Mouse (Mus musculus) heart, embryonic 13.5 days (tissue): Measurements from ENCODE around the gene Mgll. TPM values are rescaled to one million over a fixed set of nuclear protein-coding genes. Genes with fewer than 3 reads are reported as not detected.

Experiments used
- ATAC-seq: fragments of 200-750 bp; cut with Nextera tagmentation; 2 replicates; pipeline ENCODE4 v1.8.0; 2017; ENCODE audit warnings: moderate TSS enrichment; ENCODE audit not compliant: insufficient number of reproducible peaks, low FRiP score, low TSS enrichment; ENCODE audit errors: extremely low read depth
- H3K27ac ChIP-seq: fragments of 300-500 bp; sonication (generic); replicated peaks from 2 replicates; pipeline ENCODE4 v1.5.1; 2015; ENCODE audit warnings: moderate library complexity, mild to moderate bottlenecking, inconsistent platforms
- H3K27me3 ChIP-seq: fragments of 300-500 bp; sonication (generic); replicated peaks from 2 replicates; pipeline ENCODE4 v1.6.1; 2015; ENCODE audit warnings: mild to moderate bottlenecking, inconsistent platforms
- H3K36me3 ChIP-seq: fragments of 300-500 bp; sonication (generic); 2 replicates; pipeline ENCODE4 v1.6.1; 2015; ENCODE audit warnings: mild to moderate bottlenecking, inconsistent platforms
- H3K4me1 ChIP-seq: fragments of 300-500 bp; sonication (generic); 2 replicates; pipeline ENCODE4 v1.6.1; 2015; ENCODE audit warnings: inconsistent platforms
- H3K4me2 ChIP-seq: fragments of 300-500 bp; sonication (generic); 2 replicates; pipeline ENCODE4 v1.6.1; 2015; ENCODE audit warnings: inconsistent platforms, mild to moderate bottlenecking, moderate library complexity
- H3K4me3 ChIP-seq: fragments of 300-500 bp; sonication (generic); 2 replicates; pipeline ENCODE4 v1.5.1; 2015; ENCODE audit warnings: moderate library complexity, mild to moderate bottlenecking, inconsistent platforms
- H3K9ac ChIP-seq: fragments of 300-500 bp; sonication (generic); 2 replicates; pipeline ENCODE4 v1.6.1; 2015; ENCODE audit warnings: inconsistent platforms, mild to moderate bottlenecking, moderate library complexity
- H3K9me3 ChIP-seq: fragments of 300-500 bp; sonication (generic); 2 replicates; pipeline ENCODE4 v1.6.1; 2016; ENCODE audit warnings: inconsistent platforms
- WGBS: fragments of 180-500 bp; shearing (Covaris S2); methylation state at CpG from one replicate; pipeline ENCODE4 v1.1.7; 2015; ENCODE audit warnings: mixed read lengths; 5-methylcytosine and 5-hydroxymethylcytosine counted together
- polyA plus RNA-seq: library from polyadenylated mRNA; unstranded; fragments of >200 nt; fragmentation: Nextera tagmentation; extraction: Ambion mirVana; gene quantifications from 2 replicates; pipeline ENCODE4 v1.2.1, GENCODE M21; 2015

The Mgll gene
- polyA plus RNA-seq, 1 experiment from 2014 or later, result 13.8 TPM

GRCm38 (mm10) chr6:88762440-88763196 is 38.4 kb downstream of the Mgll start:
- Histone ChIP-seq H3K4me1 (peaks cover 82% of the 10 kb centered on the region), H3K9ac (peak overlapping the region; percentile 40; the same call in 1 of the 2 replicates), H3K9me3 (no peaks in the 10 kb centered on the region), H3K36me3 (no peaks in the 10 kb centered on the region), H3K27ac (peak overlapping the region; percentile 48), H3K4me2 (no peak overlapping the region; the same call in 1 of the 2 replicates), H3K27me3 (no peaks in the 10 kb centered on the region), H3K4me3 (no peak overlapping the region)
- 44% methylated on average over 13 of the region's 13 CpGs for WGBS
- ATAC-seq, result peak; percentile 30; the same call in 1 of the 2 replicates

GRCm38 (mm10) chr6:88763518-88764077 is 39.4 kb downstream of the Mgll start:
- H3K36me3 ChIP-seq, result no peaks in the 10 kb centered on the region
- H3K4me1 ChIP-seq, result peaks cover 75% of the 10 kb centered on the region
- WGBS, result 82% methylated on average over 3 of the region's 3 CpGs
- no peak overlapping the region for H3K27ac ChIP-seq
- H3K4me2 ChIP-seq, result no peak overlapping the region
- ATAC-seq, result no peak
- no peak overlapping the region for H3K9ac ChIP-seq
- H3K9me3 ChIP-seq, result no peaks in the 10 kb centered on the region
- H3K4me3 ChIP-seq, result no peak overlapping the region
- no peaks in the 10 kb centered on the region for H3K27me3 ChIP-seq

- no peak overlapping the region for H3K4me3 ChIP-seq
- 80% methylated on average over 4 of the region's 4 CpGs for whole genome bisulfite sequencing
- no peak for ATAC-seq
- H3K27me3 ChIP-seq, result no peaks in the 10 kb centered on the region
- no peaks in the 10 kb centered on the region for H3K36me3 ChIP-seq
- H3K4me1 ChIP-seq, result peaks cover 69% of the 10 kb centered on the region
- no peaks in the 10 kb centered on the region for H3K9me3 ChIP-seq
- H3K27ac ChIP-seq, result no peak overlapping the region
- H3K9ac ChIP-seq, result no peak overlapping the region
- no peak overlapping the region for H3K4me2 ChIP-seq
These were observed 40.1 kb downstream of the Mgll start for GRCm38 (mm10) chr6:88764281-88764680.

- ATAC-seq, result no peak
- H3K9me3 ChIP-seq, result no peaks in the 10 kb centered on the region
- H3K4me1 ChIP-seq, result peaks cover 40% of the 10 kb centered on the region
- no peaks in the 10 kb centered on the region for H3K27me3 ChIP-seq
- no peak overlapping the region for H3K27ac ChIP-seq
- H3K4me2 ChIP-seq, result no peak overlapping the region
- H3K4me3 ChIP-seq, result no peak overlapping the region
- no peaks in the 10 kb centered on the region for H3K36me3 ChIP-seq
- no peak overlapping the region for H3K9ac ChIP-seq
- 58% methylated on average over 4 of the region's 4 CpGs for WGBS
These were observed 43.5 kb downstream of the Mgll start for GRCm38 (mm10) chr6:88767740-88768139.

GRCm38 (mm10) chr6:88769723-88770122 is 45.5 kb downstream of the Mgll start:
- WGBS, result 65% methylated on average over 6 of the region's 6 CpGs
- ATAC-seq, result no peak
- no peaks in the 10 kb centered on the region for H3K27me3 ChIP-seq
- H3K4me3 ChIP-seq, result no peak overlapping the region
- H3K4me2 ChIP-seq, result no peak overlapping the region
- H3K4me1 ChIP-seq, result peaks cover 31% of the 10 kb centered on the region
- no peak overlapping the region for H3K27ac ChIP-seq
- no peaks in the 10 kb centered on the region for H3K9me3 ChIP-seq
- no peak overlapping the region for H3K9ac ChIP-seq
- no peaks in the 10 kb centered on the region for H3K36me3 ChIP-seq

GRCm38 (mm10) chr6:88770300-88770904 is 46.2 kb downstream of the Mgll start:
- Histone ChIP-seq H3K36me3 (no peaks in the 10 kb centered on the region), H3K9ac (no peak overlapping the region), H3K9me3 (no peaks in the 10 kb centered on the region), H3K4me1 (peaks cover 29% of the 10 kb centered on the region), H3K4me2 (no peak overlapping the region), H3K27ac (no peak overlapping the region), H3K27me3 (no peaks in the 10 kb centered on the region), H3K4me3 (no peak overlapping the region)
- ATAC-seq, result no peak
- 79% methylated on average over 17 of the region's 17 CpGs for WGBS

- H3K9me3 ChIP-seq, result no peaks in the 10 kb centered on the region
- ATAC-seq, result no peak
- H3K4me3 ChIP-seq, result no peak overlapping the region
- H3K36me3 ChIP-seq, result no peaks in the 10 kb centered on the region
- peaks cover 23% of the 10 kb centered on the region for H3K4me1 ChIP-seq
- H3K9ac ChIP-seq, result no peak overlapping the region
- no peak overlapping the region for H3K4me2 ChIP-seq
- H3K27ac ChIP-seq, result no peak overlapping the region
- no peaks in the 10 kb centered on the region for H3K27me3 ChIP-seq
- WGBS, result 80% methylated on average over 5 of the region's 5 CpGs
These were observed 46.8 kb downstream of the Mgll start for GRCm38 (mm10) chr6:88770981-88771380.

GRCm38 (mm10) chr6:88772041-88772440 is 47.8 kb downstream of the Mgll start:
- H3K4me3 ChIP-seq, result no peak overlapping the region
- no peaks in the 10 kb centered on the region for H3K36me3 ChIP-seq
- WGBS, result 72% methylated on average over 13 of the region's 13 CpGs
- H3K4me2 ChIP-seq, result no peak overlapping the region
- H3K27ac ChIP-seq, result peak overlapping the region; percentile 39; the same call in 1 of the 2 replicates
- no peak overlapping the region for H3K9ac ChIP-seq
- H3K4me1 ChIP-seq, result peaks cover 23% of the 10 kb centered on the region
- no peaks in the 10 kb centered on the region for H3K27me3 ChIP-seq
- ATAC-seq, result no peak
- no peaks in the 10 kb centered on the region for H3K9me3 ChIP-seq

GRCm38 (mm10) chr6:88774055-88774454 is 49.8 kb downstream of the Mgll start:
- no peaks in the 10 kb centered on the region for H3K9me3 ChIP-seq
- 60% methylated on average over 9 of the region's 9 CpGs for WGBS
- H3K36me3 ChIP-seq, result no peaks in the 10 kb centered on the region
- no peak overlapping the region for H3K4me2 ChIP-seq
- no peak overlapping the region for H3K4me3 ChIP-seq
- H3K27me3 ChIP-seq, result no peaks in the 10 kb centered on the region
- ATAC-seq, result no peak
- H3K9ac ChIP-seq, result no peak overlapping the region
- peaks cover 19% of the 10 kb centered on the region for H3K4me1 ChIP-seq
- H3K27ac ChIP-seq, result no peak overlapping the region

- 72% methylated on average over 14 of the region's 14 CpGs for WGBS
These were observed 51.1 kb downstream of the Mgll start for GRCm38 (mm10) chr6:88775267-88775666.

GRCm38 (mm10) chr6:88776336-88776923 is 52.2 kb downstream of the Mgll start:
- no peaks in the 10 kb centered on the region for H3K36me3 ChIP-seq
- H3K27ac ChIP-seq, result no peak overlapping the region
- H3K9ac ChIP-seq, result no peak overlapping the region; the same call in 1 of the 2 replicates
- H3K27me3 ChIP-seq, result no peaks in the 10 kb centered on the region
- no peak overlapping the region for H3K4me3 ChIP-seq
- ATAC-seq, result no peak
- H3K4me2 ChIP-seq, result no peak overlapping the region
- WGBS, result 59% methylated on average over 13 of the region's 13 CpGs
- no peaks in the 10 kb centered on the region for H3K9me3 ChIP-seq
- H3K4me1 ChIP-seq, result peaks cover 14% of the 10 kb centered on the region

More at GRCm38 (mm10) chr6:88775267-88775666, 51.1 kb downstream of the Mgll start:
- peaks cover 14% of the 10 kb centered on the region for H3K4me1 ChIP-seq
- no peaks in the 10 kb centered on the region for H3K27me3 ChIP-seq
- no peaks in the 10 kb centered on the region for H3K36me3 ChIP-seq
- H3K9me3 ChIP-seq, result no peaks in the 10 kb centered on the region
- no peak overlapping the region for H3K9ac ChIP-seq
- ATAC-seq, result no peak
- H3K27ac ChIP-seq, result no peak overlapping the region
- no peak overlapping the region for H3K4me3 ChIP-seq
- no peak overlapping the region for H3K4me2 ChIP-seq
